Mouse (Mus musculus): Measurements from ENCODE around the gene Axl. TPM values are rescaled to one million over a fixed set of nuclear protein-coding genes. Genes with fewer than 3 reads are reported as not detected.
"Not testable (repeated sequence)": the region's sequence is repeated elsewhere in the genome, so short reads cannot be mapped to it uniquely, and the experiment has no call there.

Gene Axl
- polyA plus RNA-seq, 1 experiment from 2014 or later, result 112 TPM

GRCm38 (mm10) chr7:25792966-25793365 lies 4.5 kb upstream of the Axl start:
- H3K4me3 ChIP-seq (replicated peaks); H3K36me3 ChIP-seq; ATAC-seq (ENCODE audit: insufficient number of reproducible peaks, low FRiP score, low TSS enrichment, low read depth); H3K27ac ChIP-seq (replicated peaks); H3K9ac ChIP-seq; H3K27me3 ChIP-seq; H3K9me3 ChIP-seq (replicated peaks); H3K4me2 ChIP-seq (replicated peaks): not testable (repeated sequence)
- H3K4me1 ChIP-seq, result peaks cover 19% of the 10 kb centered on the region
- 78% methylated on average over 9 of the region's 9 CpGs for WGBS

DNA sequence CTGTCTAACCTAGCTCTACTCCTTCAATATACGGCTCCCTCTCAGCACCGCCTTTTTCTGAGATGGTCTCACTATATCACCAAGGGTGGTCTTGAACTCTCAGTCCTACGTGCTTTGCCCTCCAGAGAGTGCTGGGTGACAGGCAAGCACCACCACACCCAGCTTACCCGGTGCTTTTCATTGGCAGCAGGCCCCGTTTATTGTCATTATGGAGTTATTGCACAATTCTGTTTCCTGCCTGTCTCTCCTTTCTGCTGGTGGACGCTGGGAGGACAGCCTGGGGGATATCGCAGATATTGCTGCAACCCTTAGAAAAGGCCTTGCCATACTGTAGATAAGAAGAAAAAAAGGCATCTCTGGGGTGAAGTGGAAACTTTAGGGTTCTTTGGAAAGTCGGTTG lies 2.1 kb upstream of the Axl start:
- Histone ChIP-seq H3K9ac (no peak overlapping the region), H3K9me3 (replicated peaks) (no peaks in the 10 kb centered on the region), H3K4me3 (replicated peaks) (no peak overlapping the region), H3K36me3 (no peaks in the 10 kb centered on the region), H3K4me1 (peaks cover 30% of the 10 kb centered on the region), H3K4me2 (replicated peaks) (no peak overlapping the region), H3K27ac (replicated peaks) (no peak overlapping the region), H3K27me3 (no peaks in the 10 kb centered on the region)
- no peak for ATAC-seq (ENCODE audit: insufficient number of reproducible peaks, low FRiP score, low TSS enrichment, low read depth)
- 63% methylated on average over 8 of the region's 8 CpGs for WGBS

DNA sequence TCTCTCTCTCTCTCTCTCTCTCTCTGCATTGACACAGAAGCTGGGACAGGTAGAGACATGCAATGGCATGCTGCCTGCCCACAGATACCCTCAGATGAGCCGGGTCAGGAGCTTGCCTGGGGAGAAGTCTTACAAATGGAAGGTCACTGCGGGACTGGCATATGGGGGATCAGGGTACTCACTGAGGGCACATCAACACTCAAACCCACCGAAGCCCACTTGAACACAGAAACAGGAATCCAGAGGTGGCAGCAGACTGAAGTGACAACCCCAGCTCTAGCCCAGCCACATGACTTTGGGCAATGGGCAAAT lies 580 bp upstream of the Axl start:
- Histone ChIP-seq H3K9ac (peak overlapping the region; percentile 9; the same call in 1 of the 2 replicates), H3K27ac (replicated peaks) (peak overlapping the region; percentile 86), H3K4me2 (replicated peaks) (peak overlapping the region; percentile 81), H3K9me3 (replicated peaks) (no peaks in the 10 kb centered on the region), H3K36me3 (peaks cover 2% of the 10 kb centered on the region; the same call in 1 of the 2 replicates), H3K4me3 (replicated peaks) (peak overlapping the region; percentile 70), H3K4me1 (peaks cover 30% of the 10 kb centered on the region), H3K27me3 (no peaks in the 10 kb centered on the region)
- WGBS, result 14% methylated on average over 3 of the region's 3 CpGs
- ATAC-seq (ENCODE audit: insufficient number of reproducible peaks, low FRiP score, low TSS enrichment, low read depth), result no peak

- no peaks in the 10 kb centered on the region for H3K9me3 ChIP-seq (replicated peaks)
- no peak for ATAC-seq (ENCODE audit: insufficient number of reproducible peaks, low FRiP score, low TSS enrichment, low read depth)
- H3K4me1 ChIP-seq, result peaks cover 40% of the 10 kb centered on the region
- H3K27me3 ChIP-seq, result no peaks in the 10 kb centered on the region
- 17% methylated on average over 9 of the region's 9 CpGs for WGBS
- H3K4me3 ChIP-seq (replicated peaks), result peak overlapping the region; percentile 70
- peak overlapping the region; percentile 86 for H3K27ac ChIP-seq (replicated peaks)
- peak overlapping the region; percentile 81 for H3K4me2 ChIP-seq (replicated peaks)
- H3K36me3 ChIP-seq, result peaks cover 8% of the 10 kb centered on the region; the same call in 1 of the 2 replicates
- H3K9ac ChIP-seq, result peak overlapping the region; percentile 64; the same call in 1 of the 2 replicates
These were observed 867 bp downstream of the Axl start for GRCm38 (mm10) chr7:25787456-25788219.

DNA sequence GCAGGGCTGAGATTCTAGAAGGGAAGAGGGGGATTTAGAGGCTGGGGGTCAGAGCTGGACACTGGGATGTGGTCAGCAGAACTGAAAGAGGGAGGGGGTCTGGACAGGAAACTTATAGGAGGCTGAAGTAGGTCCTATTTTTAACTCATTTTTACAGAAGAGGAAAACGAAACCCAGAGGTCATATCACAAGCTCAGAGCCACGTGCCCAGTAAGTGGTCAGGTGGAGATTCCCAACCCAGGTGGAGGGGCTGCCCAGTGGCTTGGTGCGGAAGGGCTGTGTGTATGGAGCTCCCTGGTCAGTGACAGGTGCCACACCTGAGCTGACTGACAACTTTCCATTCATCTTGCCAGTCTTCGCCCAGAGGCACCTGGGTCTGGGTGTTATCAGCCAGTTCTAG lies 1.5 kb downstream of the Axl start:
- no peaks in the 10 kb centered on the region for H3K27me3 ChIP-seq
- H3K27ac ChIP-seq (replicated peaks), result no peak overlapping the region
- peaks cover 8% of the 10 kb centered on the region; the same call in 1 of the 2 replicates for H3K36me3 ChIP-seq
- peak overlapping the region; percentile 70 for H3K4me3 ChIP-seq (replicated peaks)
- H3K4me2 ChIP-seq (replicated peaks), result peak overlapping the region; percentile 81
- WGBS, result 66% methylated on average over 4 of the region's 4 CpGs
- ATAC-seq (ENCODE audit: insufficient number of reproducible peaks, low FRiP score, low TSS enrichment, low read depth), result no peak
- H3K9ac ChIP-seq, result no peak overlapping the region
- peaks cover 44% of the 10 kb centered on the region for H3K4me1 ChIP-seq
- H3K9me3 ChIP-seq (replicated peaks), result no peaks in the 10 kb centered on the region

GRCm38 (mm10) chr7:25785752-25786151 lies 2.8 kb downstream of the Axl start:
- H3K4me1 ChIP-seq, result peaks cover 57% of the 10 kb centered on the region

GRCm38 (mm10) chr7:25784808-25785207 lies 3.7 kb downstream of the Axl start:
- Histone ChIP-seq H3K27ac (replicated peaks) (no peak overlapping the region), H3K4me2 (replicated peaks) (no peak overlapping the region), H3K4me1 (peaks cover 56% of the 10 kb centered on the region), H3K36me3 (peaks cover 8% of the 10 kb centered on the region; the same call in 1 of the 2 replicates), H3K4me3 (replicated peaks) (no peak overlapping the region), H3K9ac (no peak overlapping the region), H3K27me3 (no peaks in the 10 kb centered on the region), H3K9me3 (replicated peaks) (no peaks in the 10 kb centered on the region)
- 33% methylated on average over 1 of the region's 1 CpGs for WGBS
- ATAC-seq (ENCODE audit: insufficient number of reproducible peaks, low FRiP score, low TSS enrichment, low read depth), result no peak

More at GRCm38 (mm10) chr7:25785752-25786151, 2.8 kb downstream of the Axl start:
- Histone ChIP-seq H3K9me3 (replicated peaks) (no peaks in the 10 kb centered on the region), H3K27me3 (no peaks in the 10 kb centered on the region), H3K36me3 (peaks cover 8% of the 10 kb centered on the region; the same call in 1 of the 2 replicates), H3K4me3 (replicated peaks) (no peak overlapping the region), H3K4me2 (replicated peaks) (no peak overlapping the region), H3K27ac (replicated peaks) (no peak overlapping the region), H3K9ac (no peak overlapping the region)
- 70% methylated on average over 4 of the region's 4 CpGs for WGBS
- ATAC-seq (ENCODE audit: insufficient number of reproducible peaks, low FRiP score, low TSS enrichment, low read depth), result no peak

- no peaks in the 10 kb centered on the region for H3K27me3 ChIP-seq
- WGBS, result 68% methylated on average over 8 of the region's 8 CpGs
- H3K4me1 ChIP-seq, result peaks cover 47% of the 10 kb centered on the region
- peaks cover 9% of the 10 kb centered on the region for H3K36me3 ChIP-seq
- 0 out of 2 replicates have a peak overlapping the region, but pooled peaks have one; percentile 56 for H3K27ac ChIP-seq (replicated peaks)
- no peaks in the 10 kb centered on the region for H3K9me3 ChIP-seq (replicated peaks)
- H3K4me2 ChIP-seq (replicated peaks), result no peak overlapping the region
- H3K9ac ChIP-seq, result no peak overlapping the region
- no peak for ATAC-seq (ENCODE audit: insufficient number of reproducible peaks, low FRiP score, low TSS enrichment, low read depth)
- H3K4me3 ChIP-seq (replicated peaks), result no peak overlapping the region
These were observed 4.8 kb downstream of the Axl start for GRCm38 (mm10) chr7:25783746-25784145.

DNA sequence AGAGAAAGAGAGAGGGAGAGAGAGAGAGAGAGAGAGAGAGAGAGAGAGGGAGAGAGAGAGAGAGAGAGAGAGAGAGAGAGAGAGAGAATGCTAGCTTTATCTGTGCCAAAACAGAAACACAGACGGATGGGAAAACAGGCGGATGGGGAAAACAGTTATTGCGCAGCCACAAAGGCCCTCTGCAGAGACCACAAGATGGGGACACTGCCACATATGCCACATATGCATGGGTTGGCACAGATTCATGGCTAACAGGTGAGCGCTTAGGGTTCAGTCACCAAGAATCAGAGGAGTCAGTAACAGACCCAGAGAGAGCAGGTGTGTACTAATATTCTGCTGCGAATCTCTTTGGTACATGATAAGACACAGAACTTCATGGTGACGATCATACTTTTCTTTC lies 5.8 kb downstream of the Axl start:
- WGBS, result 61% methylated on average over 6 of the region's 6 CpGs

DNA sequence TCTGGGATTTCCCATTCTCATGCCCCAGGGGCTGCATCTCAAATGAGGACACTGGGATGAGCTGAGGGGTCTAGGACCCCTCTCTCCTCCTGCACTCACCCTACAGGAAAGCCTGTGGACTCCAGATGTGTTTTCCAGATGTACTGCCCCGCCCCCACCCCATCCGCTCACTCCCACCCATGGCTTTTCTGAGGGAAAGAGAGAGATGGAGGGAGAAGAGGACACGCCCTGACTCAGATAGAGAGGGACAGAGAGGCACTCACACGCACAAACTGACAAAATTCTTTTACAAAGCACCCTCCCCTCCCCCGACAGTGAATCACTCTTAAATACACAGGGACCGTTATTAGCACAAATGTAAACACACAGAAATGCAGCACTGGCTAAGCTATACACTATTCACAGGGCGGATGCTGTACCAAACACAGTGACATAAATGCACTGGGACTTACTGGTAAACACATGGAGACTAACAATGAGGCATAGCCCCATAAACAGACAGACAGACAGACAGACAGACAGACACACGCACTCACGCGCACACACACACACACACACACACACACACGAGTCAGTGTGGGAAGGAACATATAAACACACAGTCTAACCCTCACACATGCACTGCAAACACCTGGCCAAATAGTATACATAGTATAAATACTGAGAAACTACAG lies 6.4 kb downstream of the Axl start:
- Histone ChIP-seq H3K4me3 (replicated peaks) (peak overlapping the region; percentile 35), H3K4me1 (peaks cover 39% of the 10 kb centered on the region), H3K9me3 (replicated peaks) (no peaks in the 10 kb centered on the region), H3K27me3 (no peaks in the 10 kb centered on the region), H3K36me3 (peaks cover 25% of the 10 kb centered on the region), H3K9ac (no peak overlapping the region), H3K27ac (replicated peaks) (peak overlapping the region; percentile 92), H3K4me2 (replicated peaks) (peak overlapping the region; percentile 63)
- peak; percentile 59 for ATAC-seq (ENCODE audit: insufficient number of reproducible peaks, low FRiP score, low TSS enrichment, low read depth)
- WGBS, result 30% methylated on average over 11 of the region's 11 CpGs

More for the DNA sequence above, 5.8 kb downstream of the Axl start:
- Histone ChIP-seq H3K27me3 (no peaks in the 10 kb centered on the region), H3K4me1 (peaks cover 45% of the 10 kb centered on the region), H3K4me3 (replicated peaks) (no peak overlapping the region), H3K27ac (replicated peaks) (peak overlapping the region; percentile 92), H3K36me3 (peaks cover 19% of the 10 kb centered on the region), H3K9ac (no peak overlapping the region), H3K4me2 (replicated peaks) (no peak overlapping the region), H3K9me3 (replicated peaks) (no peaks in the 10 kb centered on the region)
- ATAC-seq (ENCODE audit: insufficient number of reproducible peaks, low FRiP score, low TSS enrichment, low read depth), result no peak

DNA sequence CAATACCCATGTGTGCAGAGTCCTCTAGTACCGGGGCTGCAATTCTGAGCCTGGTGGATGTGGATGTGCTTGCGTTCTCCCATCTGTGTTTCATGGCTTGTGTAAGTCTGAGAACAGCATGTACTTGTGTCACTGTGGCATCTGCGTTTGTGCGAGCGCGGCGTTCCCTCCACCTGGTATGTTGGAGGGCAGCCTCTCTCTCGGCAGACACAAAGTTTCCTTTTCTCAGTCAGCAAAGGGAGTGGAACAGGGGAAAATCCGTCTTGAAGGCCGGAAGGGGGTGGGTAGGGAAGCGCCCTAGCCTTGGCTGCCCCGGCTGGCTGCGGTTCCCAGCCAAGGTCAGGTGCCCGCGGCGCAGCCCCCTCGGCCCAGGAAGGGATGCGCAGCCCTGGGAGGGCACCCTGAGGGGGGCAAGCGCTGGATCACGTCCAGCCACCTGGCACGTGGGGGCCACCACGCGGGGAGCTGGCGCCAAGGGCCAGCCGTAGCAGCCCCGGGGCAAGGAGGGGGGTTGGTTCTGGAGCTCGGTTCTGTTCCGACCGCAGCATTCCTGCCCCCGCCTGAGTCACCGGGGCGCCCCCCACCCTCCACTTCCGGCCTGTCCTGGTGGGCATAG lies 7.1 kb downstream of the Axl start:
- WGBS, result 3% methylated on average over 33 of the region's 33 CpGs
- no peaks in the 10 kb centered on the region for H3K9me3 ChIP-seq (replicated peaks)
- peak overlapping the region; percentile 63 for H3K4me2 ChIP-seq (replicated peaks)
- H3K4me3 ChIP-seq (replicated peaks), result peak overlapping the region; percentile 35
- peaks cover 31% of the 10 kb centered on the region for H3K36me3 ChIP-seq
- peak; percentile 51; the same call in 1 of the 2 replicates for ATAC-seq (ENCODE audit: insufficient number of reproducible peaks, low FRiP score, low TSS enrichment, low read depth)
- no peak overlapping the region for H3K9ac ChIP-seq
- peaks cover 34% of the 10 kb centered on the region for H3K4me1 ChIP-seq
- peak overlapping the region; percentile 92 for H3K27ac ChIP-seq (replicated peaks)
- H3K27me3 ChIP-seq, result no peaks in the 10 kb centered on the region
